Mouse (Mus musculus) erythroblast, embryonic 14.5 days (primary cell): ENCODE results near the gene Apol8.

Experiments used
- GATA1 ChIP-seq: IDR thresholded peaks from 2 replicates; pipeline ENCODE4 v1.6.1; 2012; ENCODE audit warnings: low read length, inconsistent platforms, mixed read lengths
- TAL1 ChIP-seq: IDR thresholded peaks from 3 replicates; pipeline ENCODE4 v1.6.1; 2012; ENCODE audit warnings: low read length, inconsistent platforms, mixed read lengths

GRCm38 (mm10) chr15:77793554-77793953, 36.8 kb upstream of the Apol8 start:
- no peak for TF ChIP-seq TAL1
- TF ChIP-seq GATA1: no peak
